Comparison of ENCODE assay signal across 9 mouse cellular contexts in genomic region chr2:155386534-155386899, GRCm38 (mm10). TPM values are rescaled to one million over a fixed set of nuclear protein-coding genes. Genes with fewer than 3 reads are reported as not detected.
DNase-seq lines count a peak whose midpoint lies in the region; ATAC-seq lines count a peak whose summit lies in the region.
"Had no signal": no experiment of that assay in that cellular context is flagged by ENCODE, and none has a peak within 500 bp of the region (broad histone marks: within the 10 kb centered on the region; RNA-seq: fewer than 3 reads in every experiment).

No protein-coding gene starts in this region.

- 12% methylated on average over 26 of the region's 27 CpGs for WGBS in midbrain, embryonic 16.5 days

- peak overlapping the region; percentile 25; the same call in 1 of the 2 replicates for H3K4me2 ChIP-seq in midbrain, embryonic 16.5 days (ENCODE audit: low read length)
- H3K4me2 ChIP-seq: heart, embryonic 15.5 days had no signal

- peaks cover 22% of the 10 kb centered on the region for H3K36me3 ChIP-seq in midbrain, embryonic 16.5 days (ENCODE audit: control insufficient read depth, insufficient read depth, low read length)

- ATAC-seq in midbrain, embryonic 16.5 days: no peak

- peak overlapping the region; percentile 38; the same call in 1 of the 2 replicates for H3K27ac ChIP-seq in midbrain, embryonic 16.5 days (ENCODE audit: low read length)
- H3K27ac ChIP-seq: heart, embryonic 15.5 days had no signal

- DNase-seq in adrenal gland, postnatal 10 days: peak; percentile 61
- no peak for DNase-seq in adrenal gland, postnatal 4 days (ENCODE audit: low spot score in 2 of 2)
- peak; percentile 21 to 32 for DNase-seq in layer of hippocampus, postnatal 36 days
- no peak for DNase-seq in layer of hippocampus, adult 18-20 months (ENCODE audit: low spot score in 2 of 2)
- peak; percentile 52 for DNase-seq in gastrocnemius, postnatal 14 days
- DNase-seq in spleen, postnatal 14 days (ENCODE audit: low spot score in 2 of 2): no peak
- DNase-seq in heart, postnatal 25 days (ENCODE audit: low spot score): no peak

- peak overlapping the region; percentile 52; the same call in 1 of the 2 replicates for H3K9ac ChIP-seq in midbrain, embryonic 16.5 days (ENCODE audit: low read depth, low read length)
- H3K9ac ChIP-seq: heart, embryonic 15.5 days had no signal

- H3K27me3 ChIP-seq in midbrain, embryonic 16.5 days (ENCODE audit: control insufficient read depth, insufficient read depth, low read depth, low read length): no peaks in the 10 kb centered on the region
- H3K27me3 ChIP-seq: heart, embryonic 15.5 days had no signal

- no peak overlapping the region for H3K4me3 ChIP-seq in midbrain, embryonic 16.5 days (ENCODE audit: low read depth, low read length)
- H3K4me3 ChIP-seq: heart, embryonic 15.5 days had no signal

- no peaks in the 10 kb centered on the region for H3K9me3 ChIP-seq in midbrain, embryonic 16.5 days (replicated peaks; ENCODE audit: control insufficient read depth, low read length, poor library complexity, severe bottlenecking)
- H3K9me3 ChIP-seq: heart, embryonic 15.5 days had no signal

- peaks cover 44% of the 10 kb centered on the region for H3K4me1 ChIP-seq in midbrain, embryonic 16.5 days (ENCODE audit: control insufficient read depth, insufficient read depth, low read length)

- intact Hi-C loops in gastrocnemius, postnatal 14 days (cut with DNase I; ENCODE audit: low total_unique reads): loop anchor here (5.0 kb wide), 1 partner anchor 159 kb away; no protein-coding TSS in a partner anchor
- intact Hi-C loops in heart, postnatal 25 days (cut with DNase I): loop anchor here (5.0 kb wide), 2 partner anchors 164 to 179 kb away; no protein-coding TSS in a partner anchor

RNA-seq across cellular contexts. Expression of gene Trp53inp2, which starts 5.7 kb away (rescaled TPM):
- total RNA-seq in adrenal gland, postnatal 10 days (2021): 100 to 1,000 TPM; 234 to 237 TPM
- 100 to 1,000 TPM; 156 to 163 TPM for total RNA-seq in adrenal gland, postnatal 4 days (2021)
- 100 to 1,000 TPM; 134 to 140 TPM for total RNA-seq in layer of hippocampus, postnatal 36 days (2021)
- 100 to 1,000 TPM; 109 TPM for total RNA-seq in layer of hippocampus, adult 18-20 months (2021)
- total RNA-seq in gastrocnemius, postnatal 14 days (2021): 100 to 1,000 TPM; 286 to 325 TPM
- polyA plus RNA-seq in midbrain, embryonic 16.5 days (2015; fragmentation: Nextera tagmentation; extraction: Ambion mirVana): 93.1 and 100 TPM in 2 replicates
- 100 to 1,000 TPM; 491 to 545 TPM for total RNA-seq in heart, postnatal 25 days (2021)

RNA-seq across cellular contexts. Expression of gene Pigu, which starts 29.3 kb away (rescaled TPM):
- total RNA-seq in adrenal gland, postnatal 10 days (2021): 10 to 100 TPM; 28.5 to 33.5 TPM
- total RNA-seq in adrenal gland, postnatal 4 days (2021): 10 to 100 TPM; 34.2 to 36.4 TPM
- total RNA-seq in layer of hippocampus, postnatal 36 days (2021): 10 to 100 TPM; 26.7 to 29.0 TPM
- total RNA-seq in layer of hippocampus, adult 18-20 months (2021): 10 to 100 TPM; 27.9 to 29.8 TPM
- total RNA-seq in gastrocnemius, postnatal 14 days (2021): 10 to 100 TPM; 22.2 to 24.0 TPM
- 64.7 and 65.0 TPM in 2 replicates for polyA plus RNA-seq in midbrain, embryonic 16.5 days (2015; fragmentation: Nextera tagmentation; extraction: Ambion mirVana)
- total RNA-seq in heart, postnatal 25 days (2021): 10 to 100 TPM; 28.4 to 28.7 TPM

Comparison
In these comparisons a context has a peak if more than half of its experiments do, and no peak if none do; other contexts are left out.
1. DNase-seq: peak in adrenal gland, postnatal 10 days (single experiment), layer of hippocampus, postnatal 36 days (2 of 2) and gastrocnemius, postnatal 14 days (single experiment); none in adrenal gland, postnatal 4 days (0 of 2), layer of hippocampus, adult 18-20 months (0 of 2), spleen, postnatal 14 days (0 of 2) and heart, postnatal 25 days (single experiment).